Mouse (Mus musculus) T-helper 17 cell (primary cell): ENCODE measurements around the gene Dyrk3.

ENCODE experiments used
- in situ Hi-C, 2 experiments: fragments of 300-600 bp; cut with MboI, MseI; formaldehyde crosslinking; loops; 1 replicate in 1 of 2; 2 replicates in 1 of 2; pipeline ENCODE4 v1.15.1; 2025; ENCODE audit warnings: high pct_unique_total_duplicates in 2 of 2

Dyrk3 gene

GRCm38 (mm10) chr1:131116430-131117011 lies 21.6 kb downstream of the Dyrk3 start:
- in situ Hi-C loops: loop anchor here in 1 of 2 experiments (5.0 kb wide), 1 partner anchor 36 kb away; the partner anchor contains the start of gene Eif2d

- in situ Hi-C loops: loop anchor here in 1 of 2 experiments (5.0 kb wide), 1 partner anchor 36 kb away; the partner anchor contains the start of gene Eif2d
These were observed 22.2 kb downstream of the Dyrk3 start for GRCm38 (mm10) chr1:131115932-131116331.

- in situ Hi-C loops: no loop called here
These were observed 25.6 kb downstream of the Dyrk3 start for GRCm38 (mm10) chr1:131112576-131112975.

GRCm38 (mm10) chr1:131110525-131111106 lies 27.5 kb downstream of the Dyrk3 start:
- in situ Hi-C loops: no loop called here

GRCm38 (mm10) chr1:131107575-131108308 lies 30.4 kb downstream of the Dyrk3 start:
- in situ Hi-C loops: loop anchor here in 1 of 2 experiments (10.0 kb wide), 1 partner anchor 417 kb away; the partner anchor contains the start of genes Fam72a and Srgap2

GRCm38 (mm10) chr1:131103776-131104424 lies 34.2 kb downstream of the Dyrk3 start:
- in situ Hi-C loops: loop anchor here in 1 of 2 experiments (10.0 kb wide), 1 partner anchor 421 kb away; the partner anchor contains the start of genes Fam72a and Srgap2

GRCm38 (mm10) chr1:131100808-131101207 lies 37.3 kb downstream of the Dyrk3 start:
- in situ Hi-C loops: loop anchor here in 1 of 2 experiments (10.0 kb wide), 1 partner anchor 424 kb away; the partner anchor contains the start of genes Fam72a and Srgap2

GRCm38 (mm10) chr1:131097700-131098094 lies 40.4 kb downstream of the Dyrk3 start, which contains the start of gene Mapkapk2:
Mapkapk2 (minus strand) TSS chr1:131097826.
- in situ Hi-C loops: no loop called here

GRCm38 (mm10) chr1:131096803-131097699 lies 41.1 kb downstream of the Dyrk3 start:
- in situ Hi-C loops: no loop called here

GRCm38 (mm10) chr1:131096132-131096695 lies 41.9 kb downstream of the Dyrk3 start:
- in situ Hi-C loops: no loop called here

- in situ Hi-C loops: no loop called here
These were observed 42.6 kb downstream of the Dyrk3 start for GRCm38 (mm10) chr1:131095574-131095973.

GRCm38 (mm10) chr1:131093889-131094288 lies 44.3 kb downstream of the Dyrk3 start:
- in situ Hi-C loops: no loop called here

GRCm38 (mm10) chr1:131092846-131093245 lies 45.3 kb downstream of the Dyrk3 start:
- in situ Hi-C loops: no loop called here

- in situ Hi-C loops: no loop called here
These were observed 46.0 kb downstream of the Dyrk3 start for GRCm38 (mm10) chr1:131092173-131092572.

GRCm38 (mm10) chr1:131091481-131091880 lies 46.7 kb downstream of the Dyrk3 start:
- in situ Hi-C loops: no loop called here

- in situ Hi-C loops: no loop called here
These were observed 47.3 kb downstream of the Dyrk3 start for GRCm38 (mm10) chr1:131090877-131091276.

GRCm38 (mm10) chr1:131090261-131090660 lies 47.9 kb downstream of the Dyrk3 start:
- in situ Hi-C loops: no loop called here

- in situ Hi-C loops: no loop called here
These were observed 48.5 kb downstream of the Dyrk3 start for GRCm38 (mm10) chr1:131089525-131090127.

GRCm38 (mm10) chr1:131088547-131088946 lies 49.6 kb downstream of the Dyrk3 start:
- in situ Hi-C loops: no loop called here

GRCm38 (mm10) chr1:131086907-131087306 lies 51.2 kb downstream of the Dyrk3 start:
- in situ Hi-C loops: no loop called here
